Mouse (Mus musculus) adrenal gland (tissue): ENCODE results near the gene C4bp.
"Not testable (repeated sequence)": the region's sequence is repeated elsewhere in the genome, so short reads cannot be mapped to it uniquely, and the experiment has no call there.

Experiments used
- intact Hi-C: fragments of 180-260 bp; cut with DNase I; formaldehyde crosslinking; loops from one replicate; pipeline ENCODE4 v1.15.1; 2025
- long read RNA-seq, 2 experiments: library from polyadenylated mRNA; unstranded; transcript quantifications; one replicate each; pipeline ENCODE4 v2.0.0; 2020; ENCODE audit warnings: borderline replicate concordance in 1 of 2; ENCODE audit not compliant: insufficient replicate concordance in 1 of 2

C4bp gene
- long read RNA-seq, experiment 1, result 0 reads
- long read RNA-seq, experiment 2, result 0 reads

DNA sequence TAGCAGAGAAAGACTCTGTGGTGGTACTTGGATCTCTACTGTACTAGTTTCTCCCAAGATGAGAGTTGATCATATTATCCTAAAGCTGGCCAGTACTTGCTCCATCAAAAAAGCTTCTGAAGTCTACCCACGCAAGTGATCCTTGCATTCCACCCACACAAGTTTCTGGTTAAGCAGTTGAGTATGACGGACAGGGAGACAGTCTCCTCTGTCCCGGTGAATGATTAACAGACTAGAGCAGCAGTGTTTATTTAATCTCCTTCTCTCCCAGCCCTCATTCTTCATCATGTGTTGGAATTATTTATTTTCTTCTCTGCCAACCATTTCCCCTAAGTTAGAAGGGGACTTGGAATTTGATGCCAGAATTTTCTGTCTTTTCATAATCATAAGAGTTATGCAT, at the start of gene C4bp:
C4bp (minus strand) TSS at position 179 of the 400 bp plus-strand sequence.
- intact Hi-C loops, result no loop called here

DNA sequence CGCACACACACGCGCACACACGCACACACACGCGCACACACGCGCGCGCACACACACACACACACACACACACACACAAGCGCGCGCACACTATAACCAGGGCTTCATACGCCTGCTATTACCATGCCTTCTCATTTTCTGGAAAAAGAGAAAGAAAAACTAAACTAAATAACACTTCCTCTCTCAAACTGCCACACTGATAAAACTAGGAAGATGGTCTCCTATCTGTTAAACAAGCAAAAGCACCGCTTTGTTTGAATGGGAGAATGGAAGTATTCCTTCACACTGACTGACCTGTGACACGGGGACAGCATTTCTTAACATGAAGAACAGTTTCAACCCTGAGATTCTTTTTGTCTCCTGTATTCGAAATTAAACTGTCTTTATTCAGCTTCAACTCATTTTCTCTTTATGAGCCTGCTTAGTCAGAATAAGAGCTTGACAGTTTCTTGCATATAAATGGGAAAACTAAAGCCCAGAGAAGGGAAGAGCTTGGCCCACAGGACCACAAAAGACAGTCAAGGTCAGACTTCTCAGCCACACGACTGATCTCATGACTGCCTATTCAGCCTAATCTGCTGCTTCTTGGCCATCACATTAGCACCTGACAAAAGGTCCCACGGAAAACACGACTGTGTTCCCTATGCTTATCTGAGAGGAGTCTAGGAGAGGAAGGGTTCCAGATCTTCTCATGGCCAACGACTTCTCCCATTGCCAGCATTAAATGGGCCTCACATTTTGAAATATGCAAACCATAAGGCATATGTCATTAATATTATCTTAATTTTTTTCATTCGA, 49.0 kb upstream of the C4bp start:
- intact Hi-C loops, result loop anchor here (10.0 kb wide), 1 partner anchor 344 kb away; no protein-coding TSS in a partner anchor

DNA sequence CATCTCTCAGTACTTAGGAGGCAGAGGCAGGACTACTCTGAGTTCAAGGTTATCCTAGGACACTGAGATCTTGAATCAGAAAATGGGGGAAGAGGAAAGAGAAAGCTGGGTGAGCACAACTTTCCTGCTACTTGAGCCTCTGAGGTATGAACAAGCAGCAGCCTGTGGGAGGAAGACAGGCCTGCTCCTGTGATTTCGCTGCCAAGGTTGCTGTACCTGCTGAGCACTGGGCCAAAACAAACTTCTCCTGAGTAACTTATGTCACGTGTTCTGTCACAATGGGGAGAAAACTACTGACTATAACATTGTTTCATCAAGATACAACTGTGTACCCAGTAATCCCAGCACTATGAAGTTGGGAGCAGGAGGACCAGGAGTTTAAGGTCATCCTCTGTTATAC, 42.2 kb upstream of the C4bp start:
- intact Hi-C loops, result no loop called here

DNA sequence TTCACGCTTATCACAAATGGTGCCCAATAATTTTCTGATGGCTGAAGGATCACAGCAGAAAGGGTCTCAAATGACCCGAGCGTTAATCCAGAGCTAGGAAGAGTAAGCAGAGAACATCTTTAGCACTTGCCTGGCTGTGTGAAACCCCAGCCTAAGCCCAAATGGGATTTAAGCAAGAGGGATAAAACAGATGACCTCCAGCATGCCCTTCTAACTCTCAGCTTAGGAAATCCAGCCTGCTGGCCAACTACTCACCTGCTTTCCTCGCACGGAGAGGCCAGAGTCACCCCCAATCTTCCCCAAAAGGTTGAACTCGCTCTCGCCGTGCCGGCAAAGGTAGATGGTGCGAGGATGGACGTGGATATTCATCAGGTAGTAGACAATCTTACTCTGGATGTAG, 40.5 kb upstream of the C4bp start:
- intact Hi-C loops, result no loop called here

- intact Hi-C loops, result no loop called here
These were observed 38.7 kb upstream of the C4bp start for GRCm38 (mm10) chr1:130699937-130700633.

GRCm38 (mm10) chr1:130698601-130699000, 37.2 kb upstream of the C4bp start:
- intact Hi-C loops, result no loop called here

- intact Hi-C loops, result no loop called here
These were observed 22.5 kb upstream of the C4bp start for GRCm38 (mm10) chr1:130683905-130684304.

- intact Hi-C loops, result no loop called here
These were observed 20.4 kb upstream of the C4bp start for GRCm38 (mm10) chr1:130681656-130682413.

- intact Hi-C loops, result no loop called here
These were observed 19.6 kb upstream of the C4bp start for GRCm38 (mm10) chr1:130681075-130681474.

DNA sequence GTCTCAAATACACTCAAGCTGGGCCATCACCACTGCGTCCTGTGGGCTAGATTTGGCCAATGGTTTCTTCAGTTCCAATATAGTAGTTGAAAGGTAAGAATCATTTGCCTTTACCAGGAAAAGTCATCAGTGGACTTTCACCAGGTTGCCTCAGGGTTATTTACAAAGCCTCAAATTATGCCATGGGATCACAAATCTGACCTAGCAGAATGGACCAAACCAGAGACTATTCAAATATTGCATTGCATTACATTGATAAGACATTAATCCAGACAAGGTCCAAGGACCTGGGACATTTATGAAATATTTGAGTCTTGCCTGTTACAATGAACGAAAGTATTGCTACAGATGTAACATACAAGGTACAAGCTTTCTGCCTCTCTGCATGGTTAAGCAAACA, 17.1 kb upstream of the C4bp start:
- intact Hi-C loops, result no loop called here

GRCm38 (mm10) chr1:130663576-130663975, 2.1 kb upstream of the C4bp start:
- intact Hi-C loops, result not testable (repeated sequence)

DNA sequence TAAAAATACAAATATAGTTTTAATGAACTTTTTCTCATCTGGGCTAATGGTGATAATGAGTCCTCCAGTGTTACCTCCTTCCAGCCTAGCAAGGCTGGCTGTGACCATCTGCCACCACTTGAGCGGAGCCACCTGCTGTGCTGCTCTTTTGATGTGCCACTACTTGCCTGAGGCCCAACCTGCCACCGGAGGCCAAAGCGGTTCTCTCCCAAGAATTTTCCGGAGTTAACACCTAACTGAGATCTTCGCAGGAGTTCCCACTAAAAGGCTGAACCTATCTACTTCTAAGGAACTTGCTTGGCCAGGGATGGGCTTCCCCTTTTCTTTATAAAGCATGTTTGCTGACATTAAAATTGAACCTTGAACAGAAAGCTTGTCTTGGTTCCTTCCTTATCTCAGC, 1.8 kb downstream of the C4bp start:
- intact Hi-C loops, result not testable (repeated sequence)

DNA sequence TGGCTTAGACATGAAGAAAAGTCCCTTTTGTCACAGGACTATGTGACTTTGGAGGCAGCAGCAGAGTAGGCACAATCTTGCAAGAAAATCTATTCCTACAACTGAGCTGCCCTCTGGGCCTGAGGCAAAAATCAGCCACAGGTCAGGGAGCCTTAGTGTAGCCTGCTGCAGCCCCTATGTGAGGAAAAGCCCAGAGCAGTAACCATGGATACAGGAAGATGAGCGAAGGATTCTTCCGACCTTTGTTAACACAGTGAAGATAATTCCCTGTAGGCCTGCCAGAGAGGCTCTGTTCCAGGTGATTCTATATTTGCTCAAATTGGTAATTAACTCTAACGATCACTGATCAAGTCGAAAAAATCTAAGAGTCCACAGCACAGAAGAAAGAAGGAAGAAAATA, 17.3 kb downstream of the C4bp start:
- intact Hi-C loops, result no loop called here

- intact Hi-C loops, result no loop called here
These were observed 20.5 kb downstream of the C4bp start for GRCm38 (mm10) chr1:130640967-130641366.

DNA sequence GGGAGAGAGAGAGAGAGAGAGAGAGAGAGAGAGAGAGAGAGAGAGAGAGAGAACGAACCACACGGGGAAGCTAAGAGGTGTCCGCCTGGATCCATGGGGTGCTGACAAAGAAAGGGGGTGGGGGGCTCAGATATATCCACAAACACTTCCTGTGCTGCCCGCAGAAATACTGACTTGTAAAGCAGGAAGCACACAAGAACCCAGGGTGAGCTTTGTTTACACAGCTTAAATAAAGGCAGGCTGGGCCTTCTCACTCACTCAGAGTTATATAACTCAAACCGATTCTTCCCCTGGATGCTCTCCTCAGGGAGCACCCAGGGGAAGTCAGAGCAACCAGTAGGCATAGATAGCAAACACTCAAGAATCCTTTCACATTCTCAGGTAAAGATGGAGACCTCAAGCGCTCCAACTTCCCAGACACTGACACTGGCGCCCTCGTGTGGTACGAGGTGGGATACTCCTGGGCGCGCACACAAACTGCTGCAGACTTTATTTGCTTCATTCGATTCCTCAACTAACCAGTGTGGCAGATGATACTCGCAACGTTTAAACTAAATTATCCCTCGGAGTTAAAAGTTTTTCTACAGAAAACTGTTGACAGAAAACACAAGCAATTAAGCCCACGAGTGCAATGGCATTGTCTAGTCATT, 27.5 kb downstream of the C4bp start:
- intact Hi-C loops, result no loop called here

DNA sequence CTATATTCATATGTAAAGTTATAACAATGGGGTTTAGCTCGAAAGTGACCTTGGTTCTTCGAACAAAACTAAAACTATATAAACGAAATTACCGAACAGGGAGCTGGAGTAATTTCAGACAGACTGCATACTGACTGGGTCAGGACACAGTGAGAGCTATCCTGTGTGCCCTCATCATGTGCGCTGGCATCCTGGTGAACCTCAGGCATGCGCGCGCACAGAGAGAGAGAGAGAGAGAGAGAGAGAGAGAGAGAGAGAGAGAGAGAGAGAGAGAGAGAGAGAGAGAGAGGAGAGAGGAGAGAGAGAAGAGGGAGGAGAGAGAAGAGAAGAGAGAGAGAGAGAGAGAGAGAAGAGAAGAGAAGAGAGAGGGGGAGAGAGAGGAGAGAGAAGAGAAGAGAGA, 28.1 kb downstream of the C4bp start:
- intact Hi-C loops, result no loop called here

- intact Hi-C loops, result no loop called here
These were observed 31.9 kb downstream of the C4bp start, which contains the start of gene Zp3r for GRCm38 (mm10) chr1:130629521-130629920. Gene Zp3r, minus strand, starts transcription at chr1:130629621.

GRCm38 (mm10) chr1:130596291-130596690, 65.1 kb downstream of the C4bp start:
- intact Hi-C loops, result no loop called here

GRCm38 (mm10) chr1:130588659-130589058, 72.8 kb downstream of the C4bp start:
- intact Hi-C loops, result no loop called here
